Mouse (Mus musculus) c-Kit-positive CD71-negative TER-119-negative erythroid progenitor cells, embryonic 14.5 days (primary cell): ENCODE measurements around the gene Slc27a2.

ENCODE experiments used
- DNase-seq: peaks from one replicate; pipeline ENCODE4 v3.0.0-alpha.2; 2013; ENCODE audit warnings: low read depth

The Slc27a2 gene

GRCm38 (mm10) chr2:126553291-126553639 is 1.1 kb downstream of the Slc27a2 start:
- no peak for DNase-seq

DNA sequence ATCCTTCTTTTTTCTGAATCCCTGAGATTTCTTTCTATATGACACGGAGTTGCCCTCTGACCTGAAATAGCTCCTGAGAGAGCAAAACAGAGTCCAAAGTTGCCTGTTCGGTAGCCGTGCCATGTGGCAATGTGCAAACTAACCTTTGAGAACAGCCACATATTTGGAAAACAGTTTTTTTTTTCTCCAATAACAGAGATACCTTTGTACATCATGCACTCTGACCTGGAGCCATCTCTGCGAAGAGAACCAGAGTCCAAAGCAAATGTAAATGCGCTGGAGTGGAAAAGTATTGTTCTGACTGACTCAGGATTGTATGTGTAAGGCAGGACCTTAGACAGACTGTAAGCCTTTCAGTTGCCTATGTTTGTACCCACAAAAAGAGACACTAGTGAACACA is 3.3 kb downstream of the Slc27a2 start:
- no peak for DNase-seq

DNA sequence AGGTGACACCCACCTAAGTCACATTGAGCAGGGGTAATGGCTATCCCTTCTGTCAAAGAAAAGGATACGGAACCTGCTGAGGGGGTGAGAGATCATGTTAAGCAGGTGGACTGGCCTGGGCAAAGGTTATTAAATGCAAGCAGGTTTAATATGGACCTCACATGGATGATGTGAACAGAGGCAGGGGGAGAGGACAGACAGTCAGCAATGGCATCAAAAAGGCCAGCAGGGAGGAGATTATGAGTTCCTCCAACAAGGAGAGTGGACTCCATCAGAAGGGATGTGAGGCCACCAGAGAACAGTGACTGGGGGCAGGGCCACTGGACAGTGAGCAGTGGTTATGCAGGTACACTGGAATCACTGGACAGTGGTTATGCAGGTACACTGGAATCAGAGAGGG is 7.9 kb downstream of the Slc27a2 start:
- no peak for DNase-seq

DNA sequence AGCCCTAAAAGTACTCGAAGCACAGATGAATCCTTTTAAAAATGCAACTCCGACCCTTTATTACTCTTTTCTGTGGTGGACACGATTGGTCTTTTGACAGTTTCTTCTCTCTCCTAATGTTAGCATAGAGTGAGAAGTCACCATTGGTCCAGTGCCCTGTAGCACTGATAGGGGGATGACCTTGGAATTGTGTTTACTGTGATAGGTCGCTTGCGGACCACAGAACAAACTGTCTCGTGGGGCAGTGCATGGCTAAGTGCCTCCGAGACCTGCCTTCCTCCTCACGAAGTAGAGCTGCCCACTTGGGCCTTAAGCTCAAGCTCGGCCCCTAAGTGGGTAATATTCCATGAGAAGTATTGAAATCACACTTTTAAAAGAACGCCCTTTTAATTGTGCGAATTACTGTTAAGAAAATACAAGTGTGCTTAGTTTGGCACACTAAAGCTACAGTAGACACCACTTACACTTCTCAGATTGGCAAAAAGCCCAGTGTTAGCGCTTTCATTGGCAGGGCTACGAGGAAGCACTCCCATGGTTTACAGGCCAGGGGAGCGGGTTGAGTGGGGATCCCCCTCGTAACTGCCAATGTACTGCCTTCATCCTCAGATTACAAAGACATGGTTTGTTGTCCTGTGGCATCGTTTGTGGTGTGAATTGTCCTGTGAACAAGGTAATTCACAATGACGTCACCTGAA is 11.4 kb downstream of the Slc27a2 start:
- DNase-seq, result no peak

- DNase-seq, result no peak
These were observed 20.0 kb downstream of the Slc27a2 start for GRCm38 (mm10) chr2:126572163-126572562.

- DNase-seq, result no peak
These were observed 20.5 kb downstream of the Slc27a2 start for GRCm38 (mm10) chr2:126572747-126573146.

GRCm38 (mm10) chr2:126575391-126576176 is 23.4 kb downstream of the Slc27a2 start:
- DNase-seq, result no peak

GRCm38 (mm10) chr2:126577362-126577761 is 25.2 kb downstream of the Slc27a2 start:
- DNase-seq, result no peak

DNA sequence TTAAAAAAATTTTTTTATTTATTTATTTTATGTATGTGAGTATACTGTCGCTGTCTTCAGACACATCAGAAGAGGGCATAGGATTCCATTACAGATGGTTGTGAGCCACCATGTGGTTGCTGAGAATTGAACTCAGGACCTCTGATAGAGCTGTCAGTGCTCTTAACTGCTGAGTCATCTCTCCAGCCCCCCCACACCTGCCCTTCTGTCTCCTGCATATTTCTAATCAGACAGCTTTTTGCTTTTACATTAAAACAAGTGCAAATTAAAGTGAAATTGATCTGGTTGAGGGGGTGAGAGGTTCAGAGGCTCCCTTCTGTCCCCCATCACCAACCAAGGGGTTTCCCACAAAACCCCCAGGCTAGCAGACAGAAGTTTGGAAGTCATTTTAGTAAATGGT is 27.1 kb downstream of the Slc27a2 start:
- DNase-seq, result no peak

DNA sequence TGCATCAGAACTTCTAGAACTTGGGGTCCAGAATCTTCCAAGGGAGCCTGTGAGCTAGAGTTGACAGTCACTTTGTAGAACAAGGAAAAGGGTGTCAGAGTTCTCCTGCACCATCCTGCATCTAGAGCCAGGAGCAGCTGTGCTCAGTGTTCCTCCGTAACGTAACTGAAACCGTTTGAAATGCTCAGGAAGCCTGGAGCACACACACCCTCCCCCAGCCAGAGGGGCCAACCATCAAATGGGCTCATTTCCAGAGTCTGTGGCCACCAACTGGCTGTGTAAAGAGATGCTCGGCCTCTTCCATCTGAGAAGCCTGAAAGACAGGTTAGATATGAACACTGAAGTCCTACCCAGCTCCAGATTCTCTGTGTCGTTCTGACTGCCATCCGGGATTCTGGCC is 31.8 kb downstream of the Slc27a2 start:
- DNase-seq, result no peak

GRCm38 (mm10) chr2:126584621-126585369 is 32.6 kb downstream of the Slc27a2 start:
- DNase-seq, result no peak

GRCm38 (mm10) chr2:126587468-126587867 is 35.3 kb downstream of the Slc27a2 start:
- no peak for DNase-seq

- DNase-seq, result no peak
These were observed 39.1 kb downstream of the Slc27a2 start for GRCm38 (mm10) chr2:126591304-126591703.

DNA sequence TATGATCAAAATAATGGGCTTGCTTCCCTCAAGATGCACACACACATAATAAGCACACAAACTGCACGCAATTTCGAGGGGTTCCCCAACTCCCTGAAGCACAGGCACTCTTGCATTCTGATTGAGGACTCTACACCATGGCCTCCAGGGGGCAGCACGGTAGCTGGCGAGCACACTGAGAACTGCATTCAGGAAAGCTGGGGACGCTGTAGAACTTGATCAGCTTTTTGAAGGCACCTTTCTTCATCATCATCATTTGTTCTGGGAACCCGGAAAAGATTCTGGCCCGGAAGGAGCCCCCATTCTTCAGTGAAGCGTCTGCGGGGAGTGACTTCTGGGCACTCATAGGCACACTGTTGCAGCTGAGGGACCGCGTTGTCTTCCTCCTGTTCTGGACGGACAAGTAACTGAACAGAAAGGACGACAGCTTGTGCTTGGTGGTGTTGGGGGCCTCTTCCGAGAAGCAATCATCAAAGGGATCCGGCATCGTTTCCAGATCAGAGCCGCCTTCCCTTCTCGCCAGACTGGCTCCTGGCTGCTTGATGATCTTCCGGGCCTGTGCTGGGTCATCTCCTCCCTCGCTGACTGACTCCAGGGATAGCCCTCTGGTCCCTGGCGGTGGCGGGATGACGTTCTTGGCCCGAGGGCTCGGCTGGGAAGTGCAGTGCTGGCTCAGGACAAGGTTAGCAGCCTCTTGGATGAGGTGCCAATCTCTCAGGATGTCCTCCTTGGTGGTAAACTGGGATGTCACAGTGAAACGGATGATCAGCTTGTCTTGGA is 41.8 kb downstream of the Slc27a2 start:
- peak; percentile 77 for DNase-seq

DNA sequence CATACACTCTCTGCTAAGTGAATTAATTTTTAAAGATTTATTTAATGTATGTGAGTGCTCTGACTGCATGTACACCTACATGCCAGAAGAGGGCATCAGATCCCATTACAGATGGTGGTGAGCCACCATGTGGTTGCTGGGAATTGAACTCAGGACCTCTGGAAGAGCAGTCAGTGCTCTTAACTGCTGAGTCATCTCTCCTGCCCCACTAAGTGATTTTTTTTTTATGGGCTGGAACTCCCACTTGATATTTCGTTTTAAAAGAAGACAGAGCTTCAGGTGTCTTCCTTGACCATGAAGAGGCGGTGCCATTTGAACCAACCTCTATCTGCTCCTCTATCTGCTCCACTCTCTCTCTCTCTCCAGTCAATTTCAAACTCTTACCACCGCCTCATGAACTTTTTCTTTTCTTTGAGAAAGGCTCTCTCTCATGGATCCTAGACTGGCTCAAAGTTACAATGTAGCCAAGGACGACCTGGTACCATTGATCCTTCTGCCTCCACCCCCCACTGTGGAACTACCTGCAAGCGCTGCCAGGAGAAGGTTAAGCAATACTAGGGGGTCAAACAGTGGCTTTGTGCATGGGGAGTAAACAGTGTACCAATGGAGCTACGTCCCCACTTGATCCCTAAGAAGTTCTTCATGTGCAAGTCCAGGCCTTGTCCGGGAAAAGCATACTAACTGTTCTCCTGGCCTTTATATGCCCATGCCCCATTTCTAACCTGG is 44.3 kb downstream of the Slc27a2 start:
- DNase-seq, result no peak

DNA sequence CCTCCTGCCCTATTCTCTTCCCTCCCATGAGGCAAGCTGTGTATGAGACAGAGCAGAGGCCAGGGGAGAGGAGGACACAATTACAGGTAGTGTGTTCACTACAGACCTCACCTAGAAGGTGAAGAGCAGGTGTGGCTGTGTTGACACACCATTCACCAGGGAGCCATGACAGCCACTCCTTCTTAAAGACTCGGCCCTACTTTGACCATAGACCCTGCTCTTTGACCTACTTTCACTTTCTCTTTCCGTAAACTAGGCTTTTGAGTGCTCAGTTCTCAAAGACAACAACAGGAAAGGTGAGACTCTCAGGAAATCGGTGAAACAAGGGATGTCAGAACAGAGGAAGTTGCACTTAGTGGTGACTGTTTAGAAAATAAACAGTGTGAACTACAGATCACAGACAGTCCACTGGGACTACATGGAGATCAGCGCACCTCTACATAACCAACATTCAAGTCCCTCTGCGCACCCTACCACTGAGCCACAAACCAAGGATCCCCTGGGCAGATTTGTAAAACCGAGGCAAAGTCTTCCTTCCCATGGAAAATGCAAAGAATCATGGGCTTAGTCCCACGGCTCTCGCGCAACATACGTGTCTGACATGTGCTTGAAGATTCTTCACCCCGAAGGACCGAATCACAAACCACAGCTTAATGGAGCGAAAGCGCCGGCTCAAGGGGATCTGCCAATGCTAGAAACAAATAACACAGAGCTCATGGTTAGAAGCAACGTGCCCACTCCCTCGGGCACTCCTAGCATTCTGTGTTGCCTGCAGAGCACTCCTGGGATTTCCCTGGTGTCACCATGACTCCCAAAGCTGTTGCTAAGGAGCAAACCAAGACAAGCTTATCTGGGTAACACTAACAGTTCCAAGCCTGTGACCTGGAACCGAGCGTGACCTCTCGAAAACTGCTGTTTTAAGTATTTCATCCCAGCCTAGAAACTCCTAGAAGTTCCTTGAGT is 45.4 kb downstream of the Slc27a2 start:
- no peak for DNase-seq

DNA sequence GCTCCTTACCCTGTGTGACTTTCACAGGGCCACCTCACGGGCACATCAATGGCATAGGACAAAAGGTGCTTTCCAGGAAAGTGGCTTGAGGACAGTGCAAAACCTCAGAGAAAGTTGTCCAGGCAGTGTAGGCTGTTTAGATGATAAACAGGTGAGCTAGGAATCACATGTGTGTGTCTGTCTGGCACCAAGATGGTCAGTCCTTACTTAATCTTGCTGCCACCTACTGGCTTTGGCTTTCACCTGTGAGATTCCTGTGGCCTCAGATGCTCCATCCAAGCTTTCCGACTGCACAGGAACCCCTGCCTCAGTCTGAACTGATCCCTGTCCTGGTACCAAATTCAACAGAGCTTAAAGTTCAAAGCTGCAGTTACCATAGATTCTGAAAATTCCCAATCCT is 46.2 kb downstream of the Slc27a2 start:
- no peak for DNase-seq

- DNase-seq, result no peak
These were observed 46.8 kb downstream of the Slc27a2 start for GRCm38 (mm10) chr2:126599005-126599404.

GRCm38 (mm10) chr2:126600533-126600932 is 48.3 kb downstream of the Slc27a2 start:
- no peak for DNase-seq

DNA sequence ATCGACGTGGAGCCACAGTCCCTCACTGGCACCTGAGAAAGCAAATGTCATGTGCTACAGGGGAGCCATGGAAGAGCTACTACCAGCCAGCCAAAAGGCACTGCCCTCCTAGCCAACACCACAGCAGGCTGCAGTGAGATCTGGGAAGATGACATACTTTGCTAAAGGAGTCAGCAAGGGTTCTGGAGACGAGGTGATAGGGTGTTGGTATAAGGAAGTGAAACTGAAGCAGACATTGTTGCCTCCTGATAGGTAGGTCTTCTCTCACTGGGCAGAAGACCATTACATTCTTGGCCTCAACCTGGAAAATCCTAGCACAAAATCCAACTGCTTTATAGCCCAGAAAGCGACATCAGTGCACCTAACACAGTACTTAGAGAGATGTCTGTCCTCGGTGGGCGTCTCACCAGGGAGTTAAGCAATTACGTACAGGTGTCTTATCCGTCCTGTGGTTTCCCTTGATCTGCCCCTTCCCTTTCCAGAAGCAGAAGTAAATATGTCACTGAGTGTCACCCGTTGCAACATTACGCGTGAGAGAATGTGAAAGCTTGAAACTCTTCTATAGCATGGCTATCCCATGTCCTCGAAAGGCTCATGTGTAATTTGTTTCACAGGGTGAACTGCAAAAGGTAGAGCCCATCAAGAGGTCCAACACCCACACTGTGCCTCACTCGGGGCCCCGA is 49.9 kb downstream of the Slc27a2 start:
- DNase-seq, result no peak
